Mouse (Mus musculus) stomach, postnatal 0 days (tissue): Measurements from ENCODE around the gene Hk1. TPM values are rescaled to one million over a fixed set of nuclear protein-coding genes. Genes with fewer than 3 reads are reported as not detected.

Experiments
- ATAC-seq: fragments of 200-750 bp; cut with Nextera tagmentation; 2 replicates; pipeline ENCODE4 v1.8.0; 2017; ENCODE audit not compliant: low FRiP score, low TSS enrichment
- DNase-seq: peaks from one replicate; pipeline ENCODE4 v3.0.0-alpha.2; 2016; ENCODE audit warnings: low spot score
- H3K27ac ChIP-seq: fragments of 300-500 bp; sonication (generic); replicated peaks from 2 replicates; pipeline ENCODE4 v1.5.1; 2014; ENCODE audit warnings: mild to moderate bottlenecking, control low read depth
- H3K27me3 ChIP-seq: fragments of 300-500 bp; sonication (generic); 2 replicates; pipeline ENCODE4 v1.6.1; 2014; ENCODE audit warnings: low read length; ENCODE audit not compliant: control insufficient read depth, insufficient read depth
- H3K36me3 ChIP-seq: fragments of 300-500 bp; sonication (generic); 2 replicates; pipeline ENCODE4 v1.6.1; 2014; ENCODE audit warnings: low read length, mixed read lengths; ENCODE audit not compliant: control insufficient read depth, insufficient read depth
- H3K4me1 ChIP-seq: fragments of 300-500 bp; sonication (generic); replicated peaks from 2 replicates; pipeline ENCODE4 v1.6.1; 2014; ENCODE audit warnings: antibody characterized with exemption; ENCODE audit not compliant: control insufficient read depth, insufficient read depth
- H3K4me2 ChIP-seq: fragments of 300-500 bp; sonication (generic); replicated peaks from 2 replicates; pipeline ENCODE4 v1.6.1; 2014; ENCODE audit warnings: low read depth, mild to moderate bottlenecking, control low read depth, moderate library complexity
- H3K4me3 ChIP-seq: fragments of 300-500 bp; sonication (generic); 2 replicates; pipeline ENCODE4 v1.5.1; 2014; ENCODE audit warnings: low read depth, low read length, control low read depth
- H3K9ac ChIP-seq: fragments of 300-500 bp; sonication (generic); 2 replicates; pipeline ENCODE4 v1.6.1; 2014; ENCODE audit warnings: mild to moderate bottlenecking, low read length, control low read depth, mixed read lengths
- H3K9me3 ChIP-seq: fragments of 300-500 bp; sonication (generic); 2 replicates; pipeline ENCODE4 v1.6.1; 2016; ENCODE audit warnings: low read length; ENCODE audit not compliant: control insufficient read depth
- CTCF ChIP-seq: IDR thresholded peaks from 2 replicates; pipeline ENCODE4 v1.5.1; 2016; ENCODE audit warnings: antibody characterized with exemption, low read depth, mild to moderate bottlenecking, moderate library complexity
- EP300 ChIP-seq: optimal IDR thresholded peaks from 2 replicates; pipeline ENCODE3; 2016; ENCODE audit warnings: antibody characterized with exemption
- WGBS: fragments of 180-500 bp; shearing (Covaris S2); extraction: QIAGEN DNeasy Blood & Tissue Kit; methylation state at CpG from one replicate; pipeline ENCODE4 v1.1.7; 2014; 5-methylcytosine and 5-hydroxymethylcytosine counted together
- polyA plus RNA-seq: library from polyadenylated mRNA; unstranded; fragments of >200 nt; fragmentation: Nextera tagmentation; extraction: Ambion mirVana; gene quantifications from 2 replicates; pipeline ENCODE4 v1.2.1, GENCODE M21; 2015

The Hk1 gene
- polyA plus RNA-seq, 1 experiment from 2014 or later: 36.5 TPM

DNA sequence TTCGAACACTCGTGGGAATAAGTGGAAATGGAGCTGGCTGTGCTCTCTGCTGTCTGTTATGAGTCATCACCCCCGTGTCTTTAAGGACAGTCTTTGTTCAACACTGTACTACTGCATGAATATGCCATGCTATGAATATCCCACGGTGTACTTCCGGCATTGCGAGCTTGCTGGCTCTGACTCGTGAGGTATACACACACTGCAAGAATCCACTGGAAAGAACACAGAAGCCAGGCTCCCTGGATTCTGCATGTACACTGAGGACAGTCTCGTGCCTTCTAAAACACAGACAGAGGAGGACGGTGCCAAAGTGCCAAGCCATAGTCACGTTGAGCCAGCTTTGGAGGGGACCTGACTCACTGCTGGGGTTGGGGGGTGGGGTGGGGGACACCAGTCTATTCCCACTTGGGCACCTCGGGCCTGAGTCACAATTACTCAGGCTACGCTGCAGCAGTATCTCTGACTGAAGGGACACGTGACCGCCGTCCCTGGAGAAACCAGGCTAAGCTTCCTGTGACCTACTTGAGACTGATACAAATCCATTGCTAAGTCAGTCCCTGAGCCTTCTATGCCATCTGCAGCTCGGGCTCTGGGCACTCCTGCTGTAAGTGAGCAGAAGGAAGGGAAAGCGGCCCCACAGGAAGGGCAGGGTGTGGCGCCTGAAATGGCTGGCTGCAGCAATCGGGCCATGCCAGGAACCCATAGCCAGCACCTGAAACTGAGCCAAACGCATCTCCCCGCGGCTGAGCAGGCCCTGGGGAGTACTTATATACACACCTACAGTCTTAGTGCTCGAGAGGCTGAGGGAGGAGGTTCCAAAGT lies 79.5 kb downstream of the Hk1 start:
- DNase-seq: peak; percentile 29
- no peaks in the 10 kb centered on the region for H3K9me3 ChIP-seq
- H3K4me2 ChIP-seq: no peak overlapping the region
- peak; percentile 62; the same call in 1 of the 2 replicates for ATAC-seq
- no peaks in the 10 kb centered on the region for H3K27me3 ChIP-seq
- H3K36me3 ChIP-seq: no peaks in the 10 kb centered on the region; the same call in 1 of the 2 replicates
- H3K9ac ChIP-seq: no peak overlapping the region
- H3K4me1 ChIP-seq: no peaks in the 10 kb centered on the region
- WGBS: 61% methylated on average over 23 of the region's 23 CpGs
- no peak overlapping the region for H3K4me3 ChIP-seq
- TF ChIP-seq EP300 (no peak), CTCF (no peak)
- H3K27ac ChIP-seq: peak overlapping the region; percentile 45

DNA sequence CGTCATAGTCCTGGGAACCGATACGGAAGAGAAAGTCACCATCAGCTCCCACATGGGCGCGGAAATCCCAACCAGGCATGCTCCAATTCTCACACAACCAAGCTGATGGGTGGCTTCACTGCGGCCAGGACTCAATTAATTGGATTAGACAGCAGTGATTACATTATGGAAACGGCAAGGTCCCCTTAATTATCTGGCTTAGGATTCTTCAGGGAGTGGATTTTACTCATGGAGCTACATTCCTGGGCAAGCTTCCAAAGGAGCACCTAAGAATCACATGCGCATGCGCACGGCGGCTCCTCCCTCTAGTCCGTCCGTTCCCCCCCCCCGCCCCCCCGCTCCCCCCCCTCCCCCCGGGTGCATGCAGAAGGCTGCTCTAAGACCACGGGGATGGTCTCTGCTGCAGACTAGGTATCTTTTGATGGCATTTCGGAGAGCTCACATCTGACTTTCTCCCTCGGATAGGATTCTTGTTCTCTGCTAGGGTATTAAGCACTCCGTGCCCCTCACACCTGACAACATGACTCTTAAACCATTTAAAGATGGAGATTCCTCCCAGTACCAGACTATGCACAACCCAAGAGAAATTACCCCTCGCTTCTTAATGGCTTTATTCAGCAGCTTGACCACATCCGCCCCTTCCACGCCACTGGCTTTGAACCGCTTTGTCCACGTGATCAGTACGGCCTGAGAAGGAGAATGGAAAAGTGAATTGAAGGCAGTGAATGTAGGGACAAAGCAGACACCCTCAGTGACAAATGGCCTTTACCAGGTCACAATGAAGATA lies 83.4 kb downstream of the Hk1 start:
- DNase-seq: peak; percentile 27
- Histone ChIP-seq H3K9ac (no peak overlapping the region), H3K27me3 (no peaks in the 10 kb centered on the region), H3K9me3 (no peaks in the 10 kb centered on the region), H3K4me1 (no peaks in the 10 kb centered on the region), H3K27ac (no peak overlapping the region), H3K4me2 (no peak overlapping the region), H3K36me3 (peaks cover 13% of the 10 kb centered on the region; the same call in 1 of the 2 replicates), H3K4me3 (no peak overlapping the region)
- TF ChIP-seq EP300: no peak
- no peak for TF ChIP-seq CTCF
- 75% methylated on average over 21 of the region's 26 CpGs for WGBS
- ATAC-seq: no peak

DNA sequence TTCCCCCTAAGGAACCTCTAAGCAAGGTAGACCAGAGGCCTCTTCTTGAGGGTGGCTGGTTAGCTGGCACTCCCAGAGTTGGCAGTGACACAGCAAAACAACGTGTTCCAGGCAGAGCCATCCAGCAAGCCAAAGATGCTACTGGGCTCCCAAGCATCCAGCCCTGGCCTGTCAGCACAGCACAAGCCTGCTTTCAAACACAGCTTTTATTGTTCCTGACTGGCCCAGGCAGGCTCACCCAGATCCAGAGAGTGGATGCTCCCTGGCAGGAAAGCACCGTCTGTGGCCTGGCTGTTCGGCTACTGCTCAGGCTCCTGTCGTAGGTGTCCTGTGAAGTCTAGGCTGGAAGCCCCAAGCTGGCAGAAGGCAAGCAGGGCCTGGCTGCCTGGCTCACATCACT lies 85.6 kb downstream of the Hk1 start:
- no peak for DNase-seq
- Histone ChIP-seq H3K9ac (no peak overlapping the region), H3K4me2 (no peak overlapping the region), H3K27ac (no peak overlapping the region), H3K4me1 (no peaks in the 10 kb centered on the region), H3K27me3 (no peaks in the 10 kb centered on the region), H3K4me3 (no peak overlapping the region), H3K9me3 (no peaks in the 10 kb centered on the region), H3K36me3 (peaks cover 19% of the 10 kb centered on the region; the same call in 1 of the 2 replicates)
- 74% methylated on average over 4 of the region's 4 CpGs for WGBS
- TF ChIP-seq EP300: no peak
- no peak for ATAC-seq

DNA sequence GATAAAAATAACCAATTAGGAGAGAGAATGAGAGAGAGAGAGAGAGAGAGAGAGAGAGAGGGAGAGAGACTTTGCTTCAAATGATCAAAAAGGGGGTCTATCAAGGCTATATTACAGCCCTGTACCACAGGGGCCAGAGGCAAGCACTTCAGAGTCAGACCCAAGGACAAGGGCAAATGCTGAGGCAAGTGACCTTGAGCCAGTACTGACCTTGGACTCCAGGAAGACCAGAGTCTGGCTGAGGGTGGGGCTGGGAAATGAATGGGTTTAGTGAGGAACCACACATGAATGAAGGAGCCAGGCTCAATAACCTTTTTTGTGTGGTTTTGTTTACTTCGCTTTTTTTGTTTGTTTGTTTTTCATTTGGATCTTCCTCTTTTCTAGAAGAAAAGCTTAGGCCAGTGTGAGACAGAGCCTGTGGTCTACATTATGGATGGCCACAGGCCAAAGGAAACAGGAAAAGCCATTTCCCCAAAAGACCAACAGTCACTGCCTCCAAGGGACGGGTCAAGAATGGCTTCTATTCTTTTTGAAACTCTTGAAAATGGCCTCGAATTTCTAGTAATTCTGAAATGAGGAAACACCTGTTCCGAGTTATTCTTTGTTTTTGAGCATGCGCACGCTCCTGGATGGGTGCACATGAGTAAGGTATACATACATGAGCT lies 92.1 kb downstream of the Hk1 start:
- Histone ChIP-seq H3K36me3 (peaks cover 16% of the 10 kb centered on the region; the same call in 1 of the 2 replicates), H3K9ac (no peak overlapping the region), H3K4me1 (no peaks in the 10 kb centered on the region), H3K27ac (no peak overlapping the region), H3K9me3 (no peaks in the 10 kb centered on the region), H3K27me3 (no peaks in the 10 kb centered on the region), H3K4me3 (no peak overlapping the region), H3K4me2 (no peak overlapping the region)
- DNase-seq (no peak), ATAC-seq (no peak)
- 74% methylated on average over 6 of the region's 6 CpGs for WGBS
- no peak for TF ChIP-seq EP300

DNA sequence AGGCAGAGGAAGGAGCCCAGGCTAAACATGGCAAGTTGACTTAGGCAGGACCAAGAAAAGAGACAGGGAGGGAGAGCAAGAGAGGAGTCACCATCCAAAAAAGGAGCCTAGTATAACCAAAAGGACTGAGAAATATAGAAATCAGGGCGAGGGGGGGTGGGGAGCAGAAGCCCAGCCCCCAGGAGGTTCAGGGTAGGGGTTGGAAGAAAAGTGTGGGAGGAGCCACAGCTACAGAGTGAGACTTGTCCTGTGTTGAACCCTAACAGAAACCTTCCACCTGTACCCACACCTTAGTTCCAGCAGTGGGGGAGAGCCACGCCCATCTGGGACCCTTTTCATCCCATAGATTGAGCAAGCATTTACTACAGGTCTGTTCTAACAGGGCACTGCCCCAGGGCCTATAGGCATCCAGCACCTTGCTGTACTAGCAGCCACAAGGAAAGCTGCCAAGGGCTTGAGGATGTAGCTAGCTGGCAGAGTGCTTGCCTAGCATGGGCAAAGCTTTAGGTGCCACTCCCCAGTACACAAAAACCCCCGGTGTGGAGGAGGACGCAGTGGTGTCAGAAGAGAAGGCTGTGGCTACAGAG lies 96.4 kb downstream of the Hk1 start:
- Histone ChIP-seq H3K27me3 (no peaks in the 10 kb centered on the region), H3K36me3 (peaks cover 21% of the 10 kb centered on the region), H3K4me3 (no peak overlapping the region), H3K4me2 (no peak overlapping the region), H3K27ac (peak overlapping the region; percentile 50), H3K9ac (no peak overlapping the region), H3K4me1 (no peaks in the 10 kb centered on the region), H3K9me3 (no peaks in the 10 kb centered on the region)
- DNase-seq: no peak
- no peak; the same call in 1 of the 2 replicates for ATAC-seq
- 67% methylated on average over 4 of the region's 4 CpGs for whole genome bisulfite sequencing
- TF ChIP-seq EP300: no peak
- no peak for TF ChIP-seq CTCF
